Mouse (Mus musculus): ENCODE measurements around the gene Dennd4a. TPM values are rescaled to one million over a fixed set of nuclear protein-coding genes. Genes with fewer than 3 reads are reported as not detected.

The Dennd4a gene
- polyA plus RNA-seq, 1 experiment from 2014 or later, result 9.5 TPM

DNA sequence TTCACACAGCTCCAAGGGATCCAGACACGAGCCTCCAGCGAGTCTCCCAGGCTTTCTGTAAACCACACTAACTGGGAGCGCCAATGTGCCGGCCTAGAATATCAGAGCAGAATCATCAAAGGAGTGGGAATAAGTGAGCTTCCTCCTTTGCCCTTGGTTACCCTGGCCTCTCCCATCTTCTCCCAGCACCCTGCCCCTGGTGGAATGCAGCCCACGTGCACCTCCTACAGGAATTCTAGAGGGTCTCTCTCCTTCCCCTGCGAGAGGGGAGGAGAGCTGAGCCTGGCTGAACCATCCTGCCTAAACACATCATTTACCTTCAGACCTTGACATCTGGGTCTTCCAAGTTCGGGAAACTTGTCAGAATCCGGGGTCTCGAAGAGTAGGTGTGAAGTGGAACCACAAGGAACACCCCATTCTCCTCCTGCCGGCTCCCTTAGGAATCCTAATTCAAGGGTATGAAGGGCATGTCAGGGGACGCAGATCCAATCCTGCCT, 140.1 kb downstream of the Dennd4a start, which contains the start of gene Slc24a1:
Gene Slc24a1, minus strand, starts transcription at position 447 of the 497 bp plus-strand sequence.
- Histone ChIP-seq H3K27me3 (replicated peaks) (0 out of 2 replicates have a peak, but pooled peaks cover 3% of the 10 kb centered on the region), H3K4me1 (no peaks in the 10 kb centered on the region), H3K27ac (no peak within 1 kb of the TSS), H3K4me2 (no peak within 1 kb of the TSS), H3K36me3 (no peaks in the 10 kb centered on the region), H3K9ac (no peak within 1 kb of the TSS), H3K9me3 (no peaks in the 10 kb centered on the region), H3K4me3 (replicated peaks) (no peak within 1 kb of the TSS)
- WGBS, result 37% methylated on average over 11 of the region's 11 CpGs
- no peak for ATAC-seq (ENCODE audit: insufficient read depth, low FRiP score, low read depth)

DNA sequence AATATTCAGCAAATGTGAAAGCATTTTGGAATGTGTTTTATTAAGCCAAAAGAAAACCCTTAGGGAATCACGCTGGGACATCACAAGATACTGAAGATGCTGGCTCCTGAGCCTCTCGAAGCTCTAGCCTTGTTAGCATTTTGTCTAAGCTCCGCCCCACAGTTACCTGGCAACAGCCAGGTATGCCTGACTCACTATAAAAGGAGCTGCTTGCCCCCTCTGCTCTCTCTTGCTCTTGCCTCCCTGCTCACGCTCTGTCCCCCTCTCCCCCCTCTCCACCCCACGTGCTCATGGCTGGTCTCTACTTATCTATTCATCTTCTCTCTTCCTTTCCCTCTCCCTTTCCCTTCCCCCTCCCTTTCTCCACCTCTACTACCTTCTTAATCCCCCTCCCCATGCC, 140.9 kb downstream of the Dennd4a start:
- Histone ChIP-seq H3K27me3 (replicated peaks) (0 out of 2 replicates have a peak, but pooled peaks cover 3% of the 10 kb centered on the region), H3K36me3 (no peaks in the 10 kb centered on the region), H3K9me3 (no peaks in the 10 kb centered on the region), H3K4me2 (no peak overlapping the region), H3K4me3 (replicated peaks) (no peak overlapping the region), H3K27ac (no peak overlapping the region), H3K4me1 (no peaks in the 10 kb centered on the region), H3K9ac (no peak overlapping the region)
- 21% methylated on average over 5 of the region's 5 CpGs for WGBS
- no peak for ATAC-seq (ENCODE audit: insufficient read depth, low FRiP score, low read depth)

DNA sequence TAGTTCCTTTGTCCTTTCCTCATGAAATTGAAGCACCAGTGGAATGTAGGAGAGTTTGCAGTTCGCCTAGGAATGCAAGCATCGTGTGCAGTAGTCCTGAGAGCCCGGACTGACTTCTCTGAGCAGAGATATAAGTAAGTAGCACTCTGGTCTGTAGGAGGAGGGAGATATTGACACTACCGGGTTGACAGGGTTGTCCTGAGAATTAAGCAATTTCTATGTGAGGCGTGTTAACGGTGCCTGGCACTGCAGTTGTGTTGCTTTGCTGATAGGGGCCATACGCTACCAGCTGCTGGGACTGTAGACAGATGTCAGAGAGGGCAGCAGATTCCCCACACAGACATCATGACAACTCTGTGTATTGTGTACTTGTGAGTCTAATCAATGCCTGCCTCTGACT, 142.1 kb downstream of the Dennd4a start:
- no peaks in the 10 kb centered on the region for H3K9me3 ChIP-seq
- no peak overlapping the region for H3K4me3 ChIP-seq (replicated peaks)
- H3K4me2 ChIP-seq, result no peak overlapping the region
- WGBS, result 45% methylated on average over 7 of the region's 7 CpGs
- 0 out of 2 replicates have a peak, but pooled peaks cover 3% of the 10 kb centered on the region for H3K27me3 ChIP-seq (replicated peaks)
- no peaks in the 10 kb centered on the region for H3K4me1 ChIP-seq
- ATAC-seq (ENCODE audit: insufficient read depth, low FRiP score, low read depth), result no peak; the same call in 1 of the 2 replicates
- no peaks in the 10 kb centered on the region for H3K36me3 ChIP-seq
- no peak overlapping the region for H3K27ac ChIP-seq
- H3K9ac ChIP-seq, result no peak overlapping the region

DNA sequence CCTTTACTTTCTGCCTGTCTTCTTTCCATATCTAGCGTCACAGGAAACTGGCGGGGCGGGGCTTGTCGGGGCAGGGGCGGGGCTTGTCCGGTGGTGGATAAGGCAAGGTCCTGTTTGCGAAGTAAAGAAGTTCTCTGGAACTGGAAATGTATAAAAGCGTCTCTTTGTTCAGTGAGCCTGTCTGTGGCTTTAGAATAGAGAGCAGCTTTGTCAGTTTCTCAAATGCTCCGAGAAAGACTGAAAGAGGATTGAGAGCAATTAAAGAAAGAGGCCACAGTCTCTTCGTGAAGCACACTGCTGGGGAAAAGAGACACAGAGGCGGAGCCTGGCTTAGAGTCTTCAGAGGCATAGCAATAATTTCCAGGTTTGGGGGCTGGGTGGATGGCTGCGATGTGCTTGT, 145.2 kb downstream of the Dennd4a start:
- Histone ChIP-seq H3K9me3 (no peaks in the 10 kb centered on the region), H3K9ac (no peak overlapping the region), H3K4me2 (peak overlapping the region; percentile 29; the same call in 1 of the 2 replicates), H3K4me3 (replicated peaks) (0 out of 2 replicates have a peak overlapping the region, but pooled peaks have one; percentile 7), H3K27ac (no peak overlapping the region; the same call in 1 of the 2 replicates), H3K36me3 (no peaks in the 10 kb centered on the region), H3K27me3 (replicated peaks) (no peaks in the 10 kb centered on the region), H3K4me1 (no peaks in the 10 kb centered on the region)
- no peak for ATAC-seq (ENCODE audit: insufficient read depth, low FRiP score, low read depth)
- whole genome bisulfite sequencing, result 23% methylated on average over 12 of the region's 12 CpGs

DNA sequence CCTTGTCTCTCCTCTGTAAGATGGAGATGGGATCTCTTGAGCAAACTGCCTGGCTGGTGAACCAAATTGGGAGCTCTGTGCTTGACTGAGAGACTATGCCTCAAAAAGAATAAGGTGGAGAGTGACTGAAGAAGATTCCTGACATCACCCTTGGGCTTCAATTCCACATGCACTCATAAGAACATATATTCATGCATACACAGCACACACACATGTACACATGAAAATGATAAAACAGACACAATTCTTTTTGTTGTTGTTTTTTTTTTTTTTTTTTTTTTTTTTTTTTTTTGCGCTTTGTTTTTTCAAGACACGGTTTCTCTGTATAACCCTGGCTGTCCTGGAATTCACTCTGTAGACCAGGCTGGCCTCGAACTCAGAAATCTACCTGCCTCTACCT, 146.1 kb downstream of the Dennd4a start:
- Histone ChIP-seq H3K36me3 (no peaks in the 10 kb centered on the region), H3K27me3 (replicated peaks) (no peaks in the 10 kb centered on the region), H3K9ac (no peak overlapping the region), H3K4me1 (peaks cover 5% of the 10 kb centered on the region), H3K27ac (no peak overlapping the region), H3K4me3 (replicated peaks) (no peak overlapping the region), H3K9me3 (no peaks in the 10 kb centered on the region), H3K4me2 (no peak overlapping the region)
- ATAC-seq (ENCODE audit: insufficient read depth, low FRiP score, low read depth), result no peak
- WGBS, result 95% methylated on average over 3 of the region's 3 CpGs

DNA sequence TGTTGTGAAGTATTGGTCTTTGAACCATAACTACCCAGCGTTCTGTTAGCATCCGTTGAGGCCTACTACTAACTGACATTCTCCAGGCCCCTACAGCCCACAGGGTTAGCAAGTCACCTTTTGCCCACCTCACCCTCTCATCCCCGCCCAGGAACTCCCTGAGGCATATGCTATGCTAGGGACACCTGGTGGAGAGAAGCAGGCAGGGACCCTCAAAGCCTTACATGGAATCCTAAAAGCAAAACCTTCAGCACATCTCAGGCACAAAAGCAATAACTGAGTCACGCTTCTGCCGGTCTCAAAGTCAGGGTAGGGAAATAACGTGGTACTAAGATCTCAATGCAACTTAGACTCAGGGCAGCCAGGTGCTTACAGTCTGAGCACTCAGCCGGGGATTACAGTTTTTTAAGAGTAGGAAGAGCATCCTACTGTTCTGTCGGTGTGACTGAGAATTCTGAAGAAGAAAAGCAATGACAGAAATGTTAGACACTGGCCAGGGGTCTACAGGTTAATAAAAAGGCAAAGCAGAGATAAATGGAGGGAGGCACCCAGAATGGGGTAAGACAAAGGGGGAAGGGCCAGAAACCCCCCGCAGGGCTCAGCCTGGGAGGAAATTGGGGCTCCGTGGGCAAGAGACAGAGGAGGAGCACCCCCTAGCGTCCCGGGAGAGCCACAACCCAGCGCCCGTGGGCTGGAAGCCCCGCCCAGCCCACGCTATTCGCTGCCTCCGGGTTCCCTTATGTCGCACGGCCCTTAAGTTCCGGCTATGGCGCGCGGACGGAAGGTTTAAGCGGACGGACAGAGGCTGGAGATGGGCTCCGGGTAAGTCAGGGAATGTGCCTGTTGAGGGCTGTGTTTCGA, 149.2 kb downstream of the Dennd4a start, which contains the start of gene Ints14:
Gene Ints14, plus strand, starts transcription at position 789 of the 861 bp plus-strand sequence.
- H3K4me1 ChIP-seq, result peaks cover 5% of the 10 kb centered on the region
- 3% methylated on average over 29 of the region's 29 CpGs for WGBS
- peak; percentile 95 for ATAC-seq (ENCODE audit: insufficient read depth, low FRiP score, low read depth)
- no peaks in the 10 kb centered on the region for H3K27me3 ChIP-seq (replicated peaks)
- no peaks in the 10 kb centered on the region for H3K9me3 ChIP-seq
- peak within 1 kb of the TSS; percentile 88 for H3K9ac ChIP-seq
- peak within 1 kb of the TSS; percentile 64 for H3K4me2 ChIP-seq
- peak within 1 kb of the TSS; percentile 91 for H3K27ac ChIP-seq
- H3K4me3 ChIP-seq (replicated peaks), result peak within 1 kb of the TSS; percentile 95
- peaks cover 15% of the 10 kb centered on the region for H3K36me3 ChIP-seq

DNA sequence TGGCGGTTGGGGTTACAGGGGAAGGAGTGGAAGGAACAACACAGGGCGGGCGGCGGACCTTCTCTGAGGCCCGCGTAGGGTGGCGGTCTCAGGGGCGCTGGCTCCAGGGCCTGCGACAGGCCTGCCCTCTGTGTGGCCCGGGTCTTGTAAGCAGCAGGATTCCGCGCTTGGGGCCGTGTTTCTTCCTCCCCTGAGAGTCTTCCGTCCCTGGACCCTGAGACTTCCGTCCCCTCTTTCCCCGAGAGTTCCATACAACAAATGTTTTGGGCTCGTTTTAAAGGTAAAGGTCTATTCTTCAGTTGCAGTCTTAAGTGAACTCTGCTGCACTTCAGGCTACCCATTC, 149.8 kb downstream of the Dennd4a start:
- Histone ChIP-seq H3K4me2 (peak overlapping the region; percentile 64), H3K27me3 (replicated peaks) (no peaks in the 10 kb centered on the region), H3K4me3 (replicated peaks) (peak overlapping the region; percentile 95), H3K4me1 (peaks cover 5% of the 10 kb centered on the region), H3K27ac (peak overlapping the region; percentile 91), H3K9ac (peak overlapping the region; percentile 88), H3K36me3 (peaks cover 21% of the 10 kb centered on the region), H3K9me3 (no peaks in the 10 kb centered on the region)
- 0% methylated on average over 16 of the region's 17 CpGs for WGBS
- ATAC-seq (ENCODE audit: insufficient read depth, low FRiP score, low read depth), result peak; percentile 82

Other genes starting within 250 kb of the Dennd4a start
- 414 and 441 TPM in 2 replicates for gene Rab11a, start 73.6 kb upstream of the Dennd4a start, polyA plus RNA-seq (2015; fragmentation: Nextera tagmentation; extraction: Ambion mirVana)
- 0.03 and 0.08 TPM in 2 replicates for gene Slc24a1, start 140.3 kb downstream of the Dennd4a start, polyA plus RNA-seq (2015; fragmentation: Nextera tagmentation; extraction: Ambion mirVana)
- 41.5 and 50.0 TPM in 2 replicates for gene Ints14, start 149.6 kb downstream of the Dennd4a start, polyA plus RNA-seq (2015; fragmentation: Nextera tagmentation; extraction: Ambion mirVana)
- gene Hacd3, start 210.4 kb downstream of the Dennd4a start, polyA plus RNA-seq (2015; fragmentation: Nextera tagmentation; extraction: Ambion mirVana), result 88.5 and 91.6 TPM in 2 replicates
- gene Dpp8, start 221.1 kb downstream of the Dennd4a start, polyA plus RNA-seq (2015; fragmentation: Nextera tagmentation; extraction: Ambion mirVana), result 32.5 and 39.4 TPM in 2 replicates